Mouse (Mus musculus): ENCODE data around the gene Pcdh17. TPM values are rescaled to one million over a fixed set of nuclear protein-coding genes. Genes with fewer than 3 reads are reported as not detected.

Pcdh17 gene
- polyA plus RNA-seq (2017; shearing (Covaris generic)) = 0.21 TPM

DNA sequence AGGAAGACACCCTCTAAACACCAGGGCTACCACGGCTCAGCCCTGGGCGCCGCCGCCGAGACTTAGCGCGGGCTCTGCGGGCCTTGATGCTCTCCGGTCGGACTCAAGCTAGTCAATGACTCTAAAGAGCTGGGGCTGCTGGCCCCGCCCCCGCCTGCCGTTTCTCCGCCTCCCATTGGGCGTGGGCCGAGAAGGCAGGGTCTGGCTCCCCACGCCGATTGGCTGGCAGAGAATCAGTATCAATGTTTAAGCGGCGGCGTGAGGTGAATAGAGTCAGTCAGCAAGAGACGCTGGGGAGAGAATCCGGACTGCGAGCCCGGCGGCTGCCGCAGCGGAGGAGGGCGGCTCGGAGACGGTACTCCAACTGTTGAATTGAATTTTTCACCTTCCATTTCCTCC, at the start of gene Pcdh17:
Gene Pcdh17 (plus strand): TSS at position 276 of the 399 bp plus-strand sequence.

